Mouse (Mus musculus): ENCODE measurements around the gene Psme4. TPM values are rescaled to one million over a fixed set of nuclear protein-coding genes. Genes with fewer than 3 reads are reported as not detected.
A peak's percentile ranks its signal among the peaks of the same experiment; 100 is the strongest.

Gene Psme4
- polyA plus RNA-seq (2011; ENCODE audit: insufficient read depth, insufficient read length, low read depth, missing spikeins): 241 and 244 TPM in 2 replicates

DNA sequence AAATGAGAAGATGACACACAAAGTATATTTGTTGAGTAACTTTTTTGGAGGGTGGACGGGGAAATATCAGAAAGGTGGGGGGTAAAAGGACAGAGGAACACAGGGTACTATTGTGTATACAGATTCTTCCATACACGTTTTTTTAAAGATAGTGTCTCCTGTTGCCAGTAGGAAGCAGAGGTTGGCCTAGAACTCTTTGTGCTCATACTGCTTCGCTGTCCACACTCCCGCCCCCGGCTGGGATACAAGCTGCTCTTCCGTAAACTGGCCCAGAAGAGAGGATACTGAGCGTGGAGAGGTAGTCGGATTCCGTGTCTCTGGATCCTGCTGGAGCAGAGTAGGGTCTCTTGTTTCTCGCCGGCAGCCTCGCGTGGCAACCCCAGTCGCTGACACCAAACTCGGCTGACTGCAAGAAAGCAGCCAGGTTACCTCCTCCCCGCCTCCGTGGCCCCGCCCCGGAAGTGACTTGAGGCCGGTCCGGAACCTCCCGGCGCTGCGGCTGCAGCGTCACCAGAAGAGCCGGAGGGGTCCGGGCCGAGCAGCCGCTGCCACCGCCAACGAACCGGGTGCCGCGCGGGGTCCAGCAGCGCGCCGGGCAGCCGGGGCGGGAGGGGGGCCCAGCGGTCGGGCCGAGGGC, at the start of gene Psme4:
Gene Psme4, plus strand, starts transcription at position 460 of the 637 bp plus-strand sequence.
- peak within 1 kb of the TSS; percentile 97 for H3K9ac ChIP-seq (ENCODE audit: low read depth, poor library complexity, severe bottlenecking)
- TF ChIP-seq CTCF (IDR thresholded peaks at IDR 0.05; ENCODE audit: low read depth, low read length): no peak
- peak; percentile 95 for TF ChIP-seq POLR2A (IDR thresholded peaks at IDR 0.05; ENCODE audit: insufficient read depth, low read length)
- TF ChIP-seq EP300 (IDR thresholded peaks at IDR 0.05; ENCODE audit: insufficient read depth, low read depth, low read length): no peak
- H3K4me3 ChIP-seq (ENCODE audit: low read depth, low read length): peak within 1 kb of the TSS; percentile 98

DNA sequence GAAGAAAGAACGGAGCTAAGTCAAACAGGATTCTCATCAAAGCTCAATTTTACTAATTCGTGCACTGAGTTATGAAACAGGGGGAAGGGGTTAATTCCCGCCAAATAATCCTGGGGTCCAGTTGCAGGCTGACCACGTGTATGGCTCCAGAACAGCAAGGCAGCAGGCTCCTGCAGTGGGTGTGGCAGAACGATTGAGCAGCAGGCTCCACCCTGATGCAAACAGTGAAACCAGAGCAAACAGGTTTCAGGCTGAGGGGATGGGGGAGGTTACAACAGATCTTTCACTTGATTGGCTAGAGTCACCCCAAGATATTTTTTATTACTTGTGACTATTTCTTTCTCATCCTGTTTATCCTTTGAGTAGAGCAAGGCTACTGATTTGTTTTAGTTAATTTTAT, 48.1 kb upstream of the Psme4 start:
- Histone ChIP-seq H3K9ac (ENCODE audit: low read depth, poor library complexity, severe bottlenecking) (no peak overlapping the region), H3K4me3 (ENCODE audit: low read depth, low read length) (no peak overlapping the region), H3K27ac (ENCODE audit: insufficient read depth, low read length) (no peak overlapping the region), H3K27me3 (ENCODE audit: control insufficient read depth, insufficient read depth, low read length, poor library complexity, severe bottlenecking) (no peaks in the 10 kb centered on the region), H3K4me1 (ENCODE audit: control insufficient read depth, insufficient read depth, low read length) (no peaks in the 10 kb centered on the region), H3K36me3 (ENCODE audit: control insufficient read depth, insufficient read depth, low read length, poor library complexity, severe bottlenecking) (no peaks in the 10 kb centered on the region), H3K9me3 (replicated peaks; ENCODE audit: control insufficient read depth, insufficient read depth, low read length, poor library complexity, severe bottlenecking) (peaks cover 14% of the 10 kb centered on the region)
- peak; percentile 79; the same call in 1 of the 2 replicates for TF ChIP-seq EP300 (IDR thresholded peaks at IDR 0.05; ENCODE audit: insufficient read depth, low read depth, low read length)
- no peak for TF ChIP-seq POLR2A (IDR thresholded peaks at IDR 0.05; ENCODE audit: insufficient read depth, low read length)

More for the DNA sequence above, at the start of gene Psme4:
- no peaks in the 10 kb centered on the region for H3K27me3 ChIP-seq (ENCODE audit: control insufficient read depth, insufficient read depth, low read length, poor library complexity, severe bottlenecking)
- no peaks in the 10 kb centered on the region for H3K36me3 ChIP-seq (ENCODE audit: control insufficient read depth, insufficient read depth, low read length, poor library complexity, severe bottlenecking)
- no peaks in the 10 kb centered on the region for H3K9me3 ChIP-seq (replicated peaks; ENCODE audit: control insufficient read depth, insufficient read depth, low read length, poor library complexity, severe bottlenecking)
- peaks cover 4% of the 10 kb centered on the region for H3K4me1 ChIP-seq (ENCODE audit: control insufficient read depth, insufficient read depth, low read length)
- H3K27ac ChIP-seq (ENCODE audit: insufficient read depth, low read length): peak within 1 kb of the TSS; percentile 85

DNA sequence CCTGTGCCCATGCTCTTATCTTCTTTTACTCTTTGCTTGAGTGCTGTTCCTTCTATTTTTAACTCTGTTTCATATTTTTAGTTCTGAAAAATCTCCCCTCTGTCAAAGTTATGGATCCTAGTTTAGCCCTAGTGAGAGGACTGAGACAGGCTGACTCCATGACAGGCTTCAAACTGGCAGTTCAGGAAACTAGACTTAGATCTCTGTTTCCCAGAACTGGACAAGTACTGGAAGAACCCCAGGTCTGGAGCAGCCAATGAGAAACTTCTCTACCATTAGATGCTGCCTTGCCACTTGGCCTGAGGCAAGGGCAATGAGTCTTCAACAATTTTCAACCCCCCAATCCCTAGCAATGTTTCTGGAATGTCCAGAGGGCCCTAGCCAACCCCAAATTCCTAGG, 40.8 kb upstream of the Psme4 start:
- Histone ChIP-seq H3K9ac (ENCODE audit: low read depth, poor library complexity, severe bottlenecking) (no peak overlapping the region), H3K36me3 (ENCODE audit: control insufficient read depth, insufficient read depth, low read length, poor library complexity, severe bottlenecking) (no peaks in the 10 kb centered on the region), H3K4me3 (ENCODE audit: low read depth, low read length) (no peak overlapping the region), H3K9me3 (replicated peaks; ENCODE audit: control insufficient read depth, insufficient read depth, low read length, poor library complexity, severe bottlenecking) (no peaks in the 10 kb centered on the region; the same call in 1 of the 2 replicates), H3K27ac (ENCODE audit: insufficient read depth, low read length) (no peak overlapping the region), H3K27me3 (ENCODE audit: control insufficient read depth, insufficient read depth, low read length, poor library complexity, severe bottlenecking) (no peaks in the 10 kb centered on the region), H3K4me1 (ENCODE audit: control insufficient read depth, insufficient read depth, low read length) (no peaks in the 10 kb centered on the region)
- TF ChIP-seq POLR2A (IDR thresholded peaks at IDR 0.05; ENCODE audit: insufficient read depth, low read length) (no peak), CTCF (IDR thresholded peaks at IDR 0.05; ENCODE audit: low read depth, low read length) (no peak), EP300 (IDR thresholded peaks at IDR 0.05; ENCODE audit: insufficient read depth, low read depth, low read length) (no peak)

DNA sequence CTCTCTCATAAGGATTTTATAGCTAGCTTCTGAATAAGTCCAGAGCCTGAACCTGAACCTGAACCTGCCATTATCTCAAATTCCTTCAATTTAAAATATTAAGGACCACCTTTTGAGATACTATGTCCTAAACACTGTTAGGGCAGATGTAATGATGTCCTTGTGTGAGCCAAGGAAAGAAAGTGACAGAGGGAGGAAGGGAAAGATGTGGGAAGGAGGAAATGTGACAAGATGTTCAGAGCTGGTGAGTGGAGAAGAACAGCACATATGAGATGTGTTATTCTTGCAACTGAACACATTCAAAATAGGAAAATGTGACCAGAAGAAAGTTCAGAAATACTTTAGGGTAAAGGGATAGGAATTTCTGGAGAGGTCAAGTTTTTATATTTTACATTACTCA, 38.1 kb upstream of the Psme4 start:
- Histone ChIP-seq H3K4me3 (ENCODE audit: low read depth, low read length) (no peak overlapping the region), H3K36me3 (ENCODE audit: control insufficient read depth, insufficient read depth, low read length, poor library complexity, severe bottlenecking) (no peaks in the 10 kb centered on the region), H3K27ac (ENCODE audit: insufficient read depth, low read length) (no peak overlapping the region), H3K4me1 (ENCODE audit: control insufficient read depth, insufficient read depth, low read length) (no peaks in the 10 kb centered on the region), H3K27me3 (ENCODE audit: control insufficient read depth, insufficient read depth, low read length, poor library complexity, severe bottlenecking) (no peaks in the 10 kb centered on the region), H3K9ac (ENCODE audit: low read depth, poor library complexity, severe bottlenecking) (no peak overlapping the region), H3K9me3 (replicated peaks; ENCODE audit: control insufficient read depth, insufficient read depth, low read length, poor library complexity, severe bottlenecking) (no peaks in the 10 kb centered on the region)
- no peak for TF ChIP-seq EP300 (IDR thresholded peaks at IDR 0.05; ENCODE audit: insufficient read depth, low read depth, low read length)
- TF ChIP-seq CTCF (IDR thresholded peaks at IDR 0.05; ENCODE audit: low read depth, low read length): no peak
- TF ChIP-seq POLR2A (IDR thresholded peaks at IDR 0.05; ENCODE audit: insufficient read depth, low read length): no peak

DNA sequence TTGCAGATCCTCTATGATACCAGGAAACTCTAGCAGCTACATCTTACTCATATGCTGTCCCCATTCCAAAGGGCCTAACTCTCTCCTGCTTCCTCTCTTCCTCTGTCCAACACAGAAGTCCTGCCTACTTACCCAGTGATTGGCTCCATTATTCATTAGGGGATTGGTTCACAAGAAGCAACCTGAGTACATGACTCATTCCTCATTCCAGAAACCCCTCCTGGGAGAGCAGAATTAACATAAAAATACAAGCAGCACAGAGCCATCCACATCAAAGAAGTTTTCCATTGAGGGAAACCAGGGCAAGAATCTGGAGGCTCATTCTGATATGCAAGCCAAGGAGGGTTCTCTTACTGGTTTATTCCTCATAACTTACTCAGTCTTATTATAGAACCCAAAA, 27.5 kb upstream of the Psme4 start:
- H3K9ac ChIP-seq (ENCODE audit: low read depth, poor library complexity, severe bottlenecking): no peak overlapping the region
- peaks cover 25% of the 10 kb centered on the region for H3K9me3 ChIP-seq (replicated peaks; ENCODE audit: control insufficient read depth, insufficient read depth, low read length, poor library complexity, severe bottlenecking)
- no peak overlapping the region for H3K4me3 ChIP-seq (ENCODE audit: low read depth, low read length)
- TF ChIP-seq POLR2A (IDR thresholded peaks at IDR 0.05; ENCODE audit: insufficient read depth, low read length) (no peak), EP300 (IDR thresholded peaks at IDR 0.05; ENCODE audit: insufficient read depth, low read depth, low read length) (no peak), CTCF (IDR thresholded peaks at IDR 0.05; ENCODE audit: low read depth, low read length) (no peak)
- no peaks in the 10 kb centered on the region for H3K4me1 ChIP-seq (ENCODE audit: control insufficient read depth, insufficient read depth, low read length)
- peak overlapping the region; percentile 26 for H3K27ac ChIP-seq (ENCODE audit: insufficient read depth, low read length)
- H3K27me3 ChIP-seq (ENCODE audit: control insufficient read depth, insufficient read depth, low read length, poor library complexity, severe bottlenecking): no peaks in the 10 kb centered on the region
- H3K36me3 ChIP-seq (ENCODE audit: control insufficient read depth, insufficient read depth, low read length, poor library complexity, severe bottlenecking): 0 out of 2 replicates have a peak, but pooled peaks cover 2% of the 10 kb centered on the region

DNA sequence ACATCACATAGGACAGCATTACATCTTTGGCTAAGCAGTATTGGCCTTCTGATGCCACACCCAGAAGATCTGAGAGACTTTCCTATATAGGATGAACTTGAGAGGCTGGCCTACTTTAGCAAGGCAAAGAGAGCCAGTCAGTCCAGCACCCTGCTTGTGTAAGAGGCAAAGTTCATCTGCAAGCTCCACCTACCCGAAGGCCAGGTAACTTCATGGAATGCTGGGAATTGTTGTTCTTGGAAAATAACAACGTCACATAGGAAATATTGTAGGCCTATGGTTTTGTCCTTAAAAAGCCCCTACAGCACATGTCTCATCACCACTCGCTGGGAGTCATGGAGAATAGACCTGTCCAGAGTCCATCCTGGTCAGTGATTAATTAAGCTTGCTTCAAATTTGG, 22.6 kb upstream of the Psme4 start:
- TF ChIP-seq EP300 (IDR thresholded peaks at IDR 0.05; ENCODE audit: insufficient read depth, low read depth, low read length) (no peak), POLR2A (IDR thresholded peaks at IDR 0.05; ENCODE audit: insufficient read depth, low read length) (no peak), CTCF (IDR thresholded peaks at IDR 0.05; ENCODE audit: low read depth, low read length) (no peak)
- H3K9me3 ChIP-seq (replicated peaks; ENCODE audit: control insufficient read depth, insufficient read depth, low read length, poor library complexity, severe bottlenecking): no peaks in the 10 kb centered on the region
- H3K9ac ChIP-seq (ENCODE audit: low read depth, poor library complexity, severe bottlenecking): peak overlapping the region; percentile 73
- no peaks in the 10 kb centered on the region for H3K36me3 ChIP-seq (ENCODE audit: control insufficient read depth, insufficient read depth, low read length, poor library complexity, severe bottlenecking)
- H3K27me3 ChIP-seq (ENCODE audit: control insufficient read depth, insufficient read depth, low read length, poor library complexity, severe bottlenecking): no peaks in the 10 kb centered on the region
- no peak overlapping the region for H3K4me3 ChIP-seq (ENCODE audit: low read depth, low read length)
- H3K4me1 ChIP-seq (ENCODE audit: control insufficient read depth, insufficient read depth, low read length): peaks cover 6% of the 10 kb centered on the region
- H3K27ac ChIP-seq (ENCODE audit: insufficient read depth, low read length): peak overlapping the region; percentile 100

Measured in ES-Bruce4 (cell line).